Mouse (Mus musculus) left cerebral cortex, adult 11 months (tissue): Measurements from ENCODE around the gene Tbc1d32.

Source experiments
- DNase-seq: peaks from one replicate; pipeline ENCODE4 v3.0.0; 2022; ENCODE audit warnings: low spot score

Tbc1d32 gene

GRCm38 (mm10) chr10:56106996-56107334, 121.5 kb downstream of the Tbc1d32 start:
- DNase-seq = no peak

GRCm38 (mm10) chr10:56106333-56106995, 122.0 kb downstream of the Tbc1d32 start, which contains the start of gene Msl3l2:
Gene Msl3l2, plus strand, starts transcription at chr10:56106917.
- peak; percentile 92 for DNase-seq

- DNase-seq = no peak
These were observed 128.7 kb downstream of the Tbc1d32 start for GRCm38 (mm10) chr10:56099641-56100310.

- no peak for DNase-seq
These were observed 129.4 kb downstream of the Tbc1d32 start for GRCm38 (mm10) chr10:56099126-56099525.

GRCm38 (mm10) chr10:56096757-56097156, 131.7 kb downstream of the Tbc1d32 start:
- DNase-seq = no peak

- DNase-seq = no peak
These were observed 133.9 kb downstream of the Tbc1d32 start for GRCm38 (mm10) chr10:56094586-56094985.

GRCm38 (mm10) chr10:56089714-56090113, 138.8 kb downstream of the Tbc1d32 start:
- DNase-seq = no peak

GRCm38 (mm10) chr10:56062746-56063145, 165.7 kb downstream of the Tbc1d32 start:
- peak; percentile 24 for DNase-seq

GRCm38 (mm10) chr10:56061238-56061830, 167.2 kb downstream of the Tbc1d32 start:
- no peak for DNase-seq

- peak; percentile 7 for DNase-seq
These were observed 169.5 kb downstream of the Tbc1d32 start for GRCm38 (mm10) chr10:56058979-56059422.

GRCm38 (mm10) chr10:56025400-56025799, 203.1 kb downstream of the Tbc1d32 start:
- DNase-seq = no peak

- no peak for DNase-seq
These were observed 203.9 kb downstream of the Tbc1d32 start for GRCm38 (mm10) chr10:56024579-56024978.

- DNase-seq = peak; percentile 25
These were observed 248.5 kb downstream of the Tbc1d32 start for GRCm38 (mm10) chr10:55979898-55980521.

- no peak for DNase-seq
These were observed 250.5 kb downstream of the Tbc1d32 start for GRCm38 (mm10) chr10:55978001-55978400.
